Mouse (Mus musculus): Measurements from ENCODE around the gene Trim2. TPM values are rescaled to one million over a fixed set of nuclear protein-coding genes. Genes with fewer than 3 reads are reported as not detected.

Gene Trim2
- 1 to 10 TPM; 2.7 to 3.3 TPM for total RNA-seq (2021)
- long read RNA-seq, experiment 1, partial matches to known transcripts, result 0 of 1 reads
- long read RNA-seq, experiment 1, other reads (novel, unspliced or antisense), result 1 of 1 reads
- long read RNA-seq, experiment 2, partial matches to known transcripts, result 1 of 1 reads
- long read RNA-seq, experiment 2, other reads (novel, unspliced or antisense), result 0 of 1 reads

- no peak for DNase-seq
- intact Hi-C loops (cut with DNase I), result no loop called here
Observed at GRCm38 (mm10) chr3:84306777-84307176, at the start of gene Trim2. TSS of gene Trim2 (minus strand) at chr3:84306877.

- intact Hi-C loops (cut with DNase I), result no loop called here
- DNase-seq, result peak; percentile 73 to 79
Observed at GRCm38 (mm10) chr3:84355930-84356689, 49.4 kb upstream of the Trim2 start.

GRCm38 (mm10) chr3:84352353-84353034 lies 45.8 kb upstream of the Trim2 start:
- DNase-seq, result peak; percentile 53 to 69

GRCm38 (mm10) chr3:84350311-84350710 lies 43.6 kb upstream of the Trim2 start:
- no peak for DNase-seq
- intact Hi-C loops (cut with DNase I), result loop anchor here (5.0 kb wide), 1 partner anchor 132 kb away; the partner anchor contains the start of gene Fhdc1

More at GRCm38 (mm10) chr3:84352353-84353034, 45.8 kb upstream of the Trim2 start:
- intact Hi-C loops (cut with DNase I), result loop anchor here (5.0 kb wide), 1 partner anchor 130 kb away; the partner anchor contains the start of gene Fhdc1

- intact Hi-C loops (cut with DNase I), result loop anchor here (2.0 to 10.0 kb wide), 3 partner anchors 133 to 555 kb away; partner anchors contain the start of gene Fhdc1
- no peak for DNase-seq
Observed at GRCm38 (mm10) chr3:84349771-84350170, 43.1 kb upstream of the Trim2 start.

GRCm38 (mm10) chr3:84347426-84347825 lies 40.7 kb upstream of the Trim2 start:
- intact Hi-C loops (cut with DNase I), result loop anchor here (10.0 kb wide), 1 partner anchor 557 kb away; no protein-coding TSS in a partner anchor
- DNase-seq, result no peak

- intact Hi-C loops (cut with DNase I), result loop anchor here (10.0 kb wide), 1 partner anchor 558 kb away; no protein-coding TSS in a partner anchor
- DNase-seq, result no peak
Observed at GRCm38 (mm10) chr3:84346456-84347150, 39.9 kb upstream of the Trim2 start.

- DNase-seq, result no peak
- intact Hi-C loops (cut with DNase I), result loop anchor here (10.0 kb wide), 1 partner anchor 559 kb away; no protein-coding TSS in a partner anchor
Observed at GRCm38 (mm10) chr3:84345646-84345980, 38.9 kb upstream of the Trim2 start.

- peak; percentile 63 to 66 for DNase-seq
Observed at GRCm38 (mm10) chr3:84344725-84345645, 38.3 kb upstream of the Trim2 start.

GRCm38 (mm10) chr3:84343101-84343500 lies 36.4 kb upstream of the Trim2 start:
- intact Hi-C loops (cut with DNase I), result loop anchor here (10.0 kb wide), 1 partner anchor 562 kb away; no protein-coding TSS in a partner anchor
- DNase-seq, result no peak

More at GRCm38 (mm10) chr3:84344725-84345645, 38.3 kb upstream of the Trim2 start:
- intact Hi-C loops (cut with DNase I), result loop anchor here (10.0 kb wide), 1 partner anchor 560 kb away; no protein-coding TSS in a partner anchor

- intact Hi-C loops (cut with DNase I), result loop anchor here (10.0 kb wide), 1 partner anchor 563 kb away; no protein-coding TSS in a partner anchor
- DNase-seq, result no peak
Observed at GRCm38 (mm10) chr3:84341811-84342210, 35.1 kb upstream of the Trim2 start.

GRCm38 (mm10) chr3:84337585-84337984 lies 30.9 kb upstream of the Trim2 start:
- DNase-seq, result no peak
- intact Hi-C loops (cut with DNase I), result no loop called here

- no peak for DNase-seq
- intact Hi-C loops (cut with DNase I), result no loop called here
Observed at GRCm38 (mm10) chr3:84336342-84336741, 29.7 kb upstream of the Trim2 start.

GRCm38 (mm10) chr3:84335421-84336073 lies 28.9 kb upstream of the Trim2 start:
- intact Hi-C loops (cut with DNase I), result no loop called here
- DNase-seq, result no peak

- intact Hi-C loops (cut with DNase I), result no loop called here
Observed at GRCm38 (mm10) chr3:84334771-84335420, 28.2 kb upstream of the Trim2 start.

GRCm38 (mm10) chr3:84333400-84334349 lies 27.0 kb upstream of the Trim2 start:
- intact Hi-C loops (cut with DNase I), result no loop called here
- peak in 1 of 2 experiments; percentile 25 for DNase-seq

More at GRCm38 (mm10) chr3:84334771-84335420, 28.2 kb upstream of the Trim2 start:
- DNase-seq, result no peak

GRCm38 (mm10) chr3:84330210-84330609 lies 23.5 kb upstream of the Trim2 start:
- DNase-seq, result no peak
- intact Hi-C loops (cut with DNase I), result no loop called here
